Mouse (Mus musculus) kidney, postnatal 25 days (tissue): ENCODE measurements around the gene Gabrb2.

Experiments used
- DNase-seq, 2 experiments: peaks; one replicate each; pipeline ENCODE4 v3.0.0; 2021; ENCODE audit warnings: mixed read lengths in 2 of 2

Gene Gabrb2

GRCm38 (mm10) chr11:42418996-42419782 lies at the start of gene Gabrb2:
Gene Gabrb2, plus strand, starts transcription at chr11:42419757.
- DNase-seq = no peak

GRCm38 (mm10) chr11:42378983-42379382 lies 40.6 kb upstream of the Gabrb2 start:
- no peak for DNase-seq

DNA sequence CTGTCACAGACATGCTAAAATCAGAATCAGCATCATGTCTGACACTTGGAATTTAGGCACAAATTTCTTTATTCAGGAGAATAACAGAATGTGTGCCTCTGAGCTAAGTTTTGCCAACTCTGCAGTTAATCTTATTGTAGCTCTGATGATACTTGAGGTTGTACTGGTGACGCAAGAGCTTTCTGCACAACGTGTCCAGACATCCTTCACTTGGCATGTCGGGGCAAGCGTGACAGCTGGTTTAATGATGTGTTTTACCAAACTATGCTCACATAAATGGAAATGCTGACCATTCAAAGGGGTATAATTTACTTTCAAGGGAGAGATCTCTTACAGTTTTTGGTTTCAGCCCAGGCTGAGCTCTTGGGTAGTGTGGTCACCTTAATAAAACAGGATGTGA lies 33.1 kb upstream of the Gabrb2 start:
- DNase-seq = no peak

DNA sequence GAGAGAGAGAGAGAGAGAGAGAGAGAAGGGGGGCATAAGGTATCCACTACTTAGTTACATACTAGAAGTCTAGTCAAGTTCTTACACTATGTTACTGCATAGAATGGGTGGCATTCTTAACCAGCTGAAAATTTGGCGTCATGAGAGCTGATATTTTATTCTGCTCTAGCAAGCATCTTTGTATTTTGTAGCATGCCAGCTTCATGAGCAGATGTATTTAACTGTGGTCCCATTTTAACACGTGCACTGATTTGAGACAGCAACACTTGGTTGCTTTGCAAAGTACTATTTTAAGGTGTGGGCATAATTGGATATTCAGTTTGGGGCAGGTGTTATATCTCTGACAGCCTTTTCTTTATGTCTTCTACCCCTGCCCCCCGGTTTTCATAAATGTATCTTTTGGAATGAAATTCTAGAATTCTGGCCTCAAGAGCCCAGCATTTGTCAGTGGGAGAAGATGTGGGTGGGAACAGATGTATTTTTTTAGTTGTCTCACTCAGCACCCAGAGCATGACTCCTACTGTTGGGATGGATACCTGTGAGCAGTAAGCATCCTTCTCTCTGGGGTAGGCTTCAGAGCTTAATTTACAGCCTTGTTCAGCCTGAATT lies 28.8 kb upstream of the Gabrb2 start:
- no peak for DNase-seq

- DNase-seq = no peak
These were observed 26.1 kb upstream of the Gabrb2 start for GRCm38 (mm10) chr11:42393451-42393850.

DNA sequence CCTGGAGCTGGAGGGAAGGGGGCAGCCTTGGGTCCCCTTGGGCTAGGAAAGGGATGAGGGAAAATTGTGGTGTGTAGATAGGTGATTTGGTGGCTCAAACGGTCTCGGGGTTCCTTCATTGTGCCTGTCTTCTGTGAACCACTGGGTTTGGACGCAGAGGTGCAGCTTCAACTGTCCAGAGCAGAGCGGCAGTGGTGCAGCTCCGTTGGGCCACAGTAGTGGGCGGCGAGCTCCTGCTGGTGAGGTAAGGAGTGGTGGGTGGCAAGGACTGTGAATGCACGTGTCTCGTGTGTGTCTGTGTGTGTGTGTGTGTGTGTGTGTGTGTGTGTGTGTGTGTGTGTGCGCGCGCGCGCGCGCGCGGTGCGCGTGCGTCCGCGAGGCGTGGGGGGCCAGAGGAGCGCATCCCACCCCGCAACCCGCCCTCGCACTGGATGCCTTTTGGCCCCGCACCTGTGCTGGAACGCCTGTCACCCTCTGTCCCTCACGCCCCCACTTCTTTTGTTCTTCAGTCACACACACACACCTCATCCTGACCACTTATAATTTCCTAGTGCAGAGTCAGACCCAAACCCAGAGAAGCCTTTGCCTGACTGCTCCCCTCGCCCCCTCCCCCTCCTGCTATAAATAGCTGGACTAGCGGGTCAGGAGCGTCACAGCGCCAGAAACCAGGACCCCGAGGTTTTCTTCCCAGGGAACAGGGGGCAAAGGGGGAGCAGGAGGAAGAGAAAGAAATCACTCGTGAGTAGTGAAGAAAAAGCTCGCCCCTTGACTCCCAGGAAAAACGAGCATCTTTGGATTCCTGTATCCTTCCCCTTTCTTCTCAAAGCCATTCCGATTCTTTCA lies 455 bp downstream of the Gabrb2 start:
- peak in 1 of 2 experiments; percentile 33 for DNase-seq

- DNase-seq = peak; percentile 13 to 35
These were observed 1.3 kb downstream of the Gabrb2 start for GRCm38 (mm10) chr11:42420634-42421470.

GRCm38 (mm10) chr11:42423231-42423630 lies 3.7 kb downstream of the Gabrb2 start:
- peak in 1 of 2 experiments; percentile 13 for DNase-seq

- DNase-seq = no peak
These were observed 11.9 kb downstream of the Gabrb2 start for GRCm38 (mm10) chr11:42431495-42431894.

DNA sequence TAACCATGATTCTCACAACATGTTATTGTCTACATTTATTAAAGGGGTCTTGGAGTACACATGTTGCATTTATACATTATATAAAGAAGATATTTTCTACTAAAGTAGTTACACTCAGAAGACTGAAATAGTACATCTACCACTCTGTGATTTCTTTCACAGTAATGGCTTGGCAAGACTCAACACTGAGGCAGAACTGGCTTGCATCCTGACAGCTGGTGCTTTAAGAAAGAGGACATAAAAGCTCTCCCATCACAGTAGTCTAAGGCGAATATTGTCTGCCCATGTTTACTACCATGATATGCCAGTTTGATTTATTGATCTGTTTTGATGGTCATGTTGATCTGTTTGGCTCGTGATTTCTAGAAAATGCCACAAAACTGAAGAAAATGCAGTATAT lies 19.4 kb downstream of the Gabrb2 start:
- DNase-seq = no peak

DNA sequence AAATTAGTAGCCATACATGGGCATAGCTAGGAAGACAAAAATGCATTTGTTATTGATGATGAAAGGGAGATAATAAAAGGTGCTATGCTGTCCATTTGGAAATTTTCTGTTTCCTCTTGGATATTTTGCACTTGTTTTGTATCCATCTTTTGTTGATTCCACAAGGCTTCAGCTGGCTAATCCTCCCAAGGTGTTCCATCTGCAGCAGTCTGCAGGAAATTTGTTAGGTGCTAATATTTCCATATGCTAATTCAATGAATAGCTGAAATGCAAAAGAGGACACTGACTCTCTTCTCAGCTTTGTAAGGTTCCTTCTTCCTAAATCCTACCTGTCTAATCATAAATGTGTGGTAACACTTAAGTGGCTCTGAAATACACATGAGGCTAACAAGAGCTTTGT lies 24.1 kb downstream of the Gabrb2 start:
- DNase-seq = no peak

DNA sequence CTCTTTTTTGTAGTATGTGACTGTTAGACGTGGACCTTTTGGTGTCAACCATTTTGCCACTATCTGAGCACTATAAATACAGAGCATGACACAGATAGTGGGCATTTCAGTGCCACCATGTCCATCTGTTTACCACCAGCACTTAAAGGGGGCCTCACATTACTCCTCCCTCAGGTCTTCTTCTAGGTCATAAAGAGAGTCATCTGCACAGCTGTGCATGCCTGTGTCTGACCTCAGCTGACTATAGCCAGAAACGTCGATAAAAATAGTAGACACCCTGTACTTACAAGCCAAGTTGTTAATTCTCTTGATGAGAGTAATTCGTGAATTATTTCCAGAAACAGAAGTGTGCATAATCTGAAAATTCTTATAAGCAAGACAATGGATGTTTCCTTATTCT lies 29.4 kb downstream of the Gabrb2 start:
- DNase-seq = no peak

DNA sequence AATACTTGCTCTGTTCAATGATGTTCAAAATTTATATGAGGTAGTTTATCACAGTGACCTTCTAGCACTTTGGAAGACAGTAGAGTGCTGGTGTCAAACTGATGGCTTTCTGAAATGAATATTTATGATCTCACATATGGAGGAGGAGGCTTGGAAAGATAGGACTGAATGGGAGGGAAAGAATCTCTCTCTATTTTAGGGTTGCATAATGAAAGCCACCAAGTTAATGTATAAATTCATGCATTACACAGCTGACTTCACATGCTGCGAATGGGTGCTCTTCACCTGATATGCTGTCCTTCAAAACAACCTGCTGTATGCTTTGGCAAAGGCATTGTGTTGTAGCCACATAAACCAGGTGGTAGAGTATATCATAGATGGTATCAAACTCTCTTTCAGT lies 44.6 kb downstream of the Gabrb2 start:
- DNase-seq = no peak

DNA sequence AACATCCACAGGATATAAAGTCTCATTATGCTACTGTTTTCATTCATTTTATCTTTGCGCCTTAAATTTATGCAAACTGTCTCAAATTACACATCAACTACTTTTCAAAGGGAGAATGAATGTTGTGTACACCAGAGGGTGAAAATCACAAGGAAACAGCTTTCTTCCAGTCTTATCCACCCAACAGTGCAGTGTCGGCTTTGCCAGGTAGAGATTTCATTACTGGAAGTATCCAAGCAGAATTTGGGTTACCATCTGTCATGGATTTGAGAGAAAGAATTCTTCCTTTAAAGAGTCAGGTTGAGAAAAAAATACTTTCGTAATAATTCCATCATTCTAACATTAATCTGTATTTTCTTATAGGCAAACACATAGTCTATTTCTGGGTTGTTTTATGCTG lies 48.8 kb downstream of the Gabrb2 start:
- DNase-seq = no peak

DNA sequence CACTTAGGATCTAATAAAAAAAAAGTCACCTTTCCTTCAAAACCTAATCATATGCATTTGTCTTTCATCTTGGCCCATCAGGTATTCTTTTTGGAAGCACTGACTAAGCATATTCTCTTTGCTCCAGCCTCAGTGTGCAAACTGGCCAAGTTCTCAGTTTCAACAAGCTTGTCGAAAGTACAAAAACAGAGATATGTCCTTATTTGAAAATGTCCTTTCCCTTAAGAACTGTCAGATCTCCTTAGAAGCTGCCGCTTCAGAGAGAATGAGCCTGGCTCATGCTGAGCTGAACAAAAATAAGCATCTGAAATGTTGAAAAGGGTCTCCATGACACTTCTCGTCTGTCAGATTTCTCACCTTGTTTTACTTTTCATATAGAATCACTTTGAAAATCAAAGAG lies 55.0 kb downstream of the Gabrb2 start:
- DNase-seq = no peak

- no peak for DNase-seq
These were observed 68.1 kb downstream of the Gabrb2 start for GRCm38 (mm10) chr11:42487625-42488024.

DNA sequence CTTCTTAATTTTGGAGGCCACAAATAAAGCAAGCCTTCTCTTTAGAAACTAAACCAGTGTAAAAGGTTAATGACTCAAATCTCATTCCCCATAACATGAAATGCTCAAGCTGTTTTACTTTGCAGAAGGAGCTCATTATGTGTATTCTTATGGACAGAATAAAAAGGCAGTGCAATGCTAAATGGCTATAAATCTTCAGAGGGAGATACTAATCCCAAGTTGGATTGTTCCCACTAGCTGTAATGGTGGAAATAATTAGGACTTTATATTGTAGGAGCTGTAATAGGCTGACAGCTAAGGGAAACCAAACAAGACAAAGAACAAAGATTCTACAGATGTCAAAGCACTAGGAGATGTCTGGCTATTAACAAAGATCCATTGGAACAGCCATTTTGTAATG lies 81.6 kb downstream of the Gabrb2 start:
- DNase-seq = no peak

DNA sequence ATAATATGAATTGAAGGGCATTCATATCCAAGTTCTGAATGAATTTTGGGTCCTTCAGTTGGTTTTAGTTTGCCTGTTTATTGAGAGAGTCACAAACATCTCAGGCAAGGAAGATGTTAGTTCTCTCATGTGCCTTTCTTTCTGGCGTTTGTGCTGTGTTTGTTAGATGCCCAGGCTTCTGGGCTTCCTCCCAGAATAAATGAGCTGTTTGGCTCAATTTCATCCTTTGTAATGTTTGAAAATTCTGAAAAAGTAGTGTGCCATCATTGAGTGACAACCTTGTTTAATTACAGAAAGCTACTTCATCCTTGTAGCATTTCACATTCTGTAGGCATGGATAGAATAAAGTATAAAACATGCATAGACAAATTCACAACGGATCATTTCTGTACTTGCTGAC lies 85.9 kb downstream of the Gabrb2 start:
- no peak for DNase-seq

GRCm38 (mm10) chr11:42505911-42506310 lies 86.4 kb downstream of the Gabrb2 start:
- DNase-seq = no peak

GRCm38 (mm10) chr11:42521960-42522359 lies 102.4 kb downstream of the Gabrb2 start:
- no peak for DNase-seq

- DNase-seq = no peak
These were observed 108.8 kb downstream of the Gabrb2 start for GRCm38 (mm10) chr11:42528226-42528881.

DNA sequence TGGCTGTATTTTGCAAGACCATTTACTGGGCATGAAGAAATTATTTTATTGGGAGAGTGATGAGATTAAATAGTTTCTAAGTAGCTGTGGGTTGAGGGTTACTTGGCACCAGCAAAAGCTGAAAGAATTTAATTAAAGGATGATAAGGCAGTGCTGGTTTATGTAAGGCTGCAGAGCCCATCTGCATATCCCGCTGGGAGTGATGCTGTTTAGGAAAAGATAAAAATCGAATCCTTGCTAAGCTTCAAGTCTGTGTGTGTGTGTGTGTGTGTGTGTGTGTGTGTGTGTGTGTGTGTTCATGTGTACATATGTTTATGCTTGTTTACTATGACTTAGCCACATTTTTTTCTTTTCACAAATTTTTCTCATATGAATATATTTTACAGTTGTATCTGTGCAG lies 113.0 kb downstream of the Gabrb2 start:
- no peak for DNase-seq
